Mouse (Mus musculus): Measurements from ENCODE around the gene Klf12. TPM values are rescaled to one million over a fixed set of nuclear protein-coding genes. Genes with fewer than 3 reads are reported as not detected.

The Klf12 gene
- total RNA-seq, 4 experiments from 2014 or later: 18.2 to 20.2 (median 18.5) TPM

DNA sequence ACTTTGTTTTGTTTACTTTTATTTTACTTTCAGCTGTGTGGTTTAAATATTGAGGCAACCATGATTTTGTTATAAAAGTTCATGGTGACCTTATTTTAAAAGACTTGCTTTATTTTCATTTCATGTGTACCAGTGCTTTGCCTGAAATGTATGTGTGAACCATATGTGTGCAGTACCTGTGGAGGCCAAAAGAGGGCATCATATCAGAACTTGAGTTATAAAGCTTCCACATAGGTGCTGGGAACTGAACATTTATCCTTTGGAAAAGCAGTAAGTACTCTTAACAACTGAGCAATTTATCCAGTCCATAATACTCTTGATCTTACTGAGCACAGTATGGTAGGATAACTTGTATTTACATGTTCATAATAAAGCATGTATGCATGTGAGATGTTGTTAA is 239.0 kb downstream of the Klf12 start:
- no peak for DNase-seq (ENCODE audit: low spot score)

DNA sequence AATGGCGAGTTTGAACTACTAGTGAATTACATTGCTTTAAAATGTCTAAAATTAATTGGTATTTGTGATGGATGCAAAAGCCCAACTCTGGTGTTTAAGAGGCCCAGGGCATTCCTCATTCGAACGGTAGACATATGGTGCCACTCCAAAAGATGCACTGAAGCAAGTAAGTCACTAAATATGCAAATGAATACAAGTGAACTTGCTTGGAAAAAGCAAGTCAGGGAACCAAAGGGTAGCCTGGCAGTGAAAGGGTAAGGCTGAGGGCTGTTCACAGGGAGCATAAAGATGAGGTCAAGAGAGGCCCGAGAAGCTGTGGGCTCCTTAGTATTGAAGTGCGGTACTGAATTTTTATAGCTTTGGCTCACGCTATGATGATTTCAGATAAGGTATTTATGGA is 242.7 kb downstream of the Klf12 start:
- DNase-seq (ENCODE audit: low spot score): no peak

GRCm38 (mm10) chr14:100026671-100027070 is 257.8 kb downstream of the Klf12 start:
- peak; percentile 31 for DNase-seq (ENCODE audit: low spot score)

- DNase-seq (ENCODE audit: low spot score): no peak
These were observed 267.3 kb downstream of the Klf12 start for GRCm38 (mm10) chr14:100017219-100017618.

DNA sequence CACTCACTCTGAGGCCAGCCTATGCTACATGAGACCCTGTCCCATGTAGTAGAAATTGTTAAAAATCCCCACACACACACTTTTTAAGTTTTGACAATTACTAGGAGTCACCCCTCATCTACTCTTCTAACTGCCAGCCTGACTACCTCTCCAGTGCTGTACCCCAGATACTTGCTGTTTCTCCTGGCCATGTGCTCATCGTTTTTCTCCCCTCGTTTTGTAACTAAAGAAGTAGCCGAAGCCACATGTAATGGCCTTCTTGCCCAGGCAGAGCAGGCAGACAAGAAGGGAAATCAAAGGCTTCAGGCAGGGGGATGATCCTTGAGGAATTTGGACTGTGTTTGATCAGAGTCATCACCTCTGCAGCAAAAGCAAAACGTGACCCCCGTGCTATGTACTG is 274.0 kb downstream of the Klf12 start:
- no peak for DNase-seq (ENCODE audit: low spot score)

GRCm38 (mm10) chr14:100009790-100010382 is 274.6 kb downstream of the Klf12 start:
- peak; percentile 57 for DNase-seq (ENCODE audit: low spot score)

DNA sequence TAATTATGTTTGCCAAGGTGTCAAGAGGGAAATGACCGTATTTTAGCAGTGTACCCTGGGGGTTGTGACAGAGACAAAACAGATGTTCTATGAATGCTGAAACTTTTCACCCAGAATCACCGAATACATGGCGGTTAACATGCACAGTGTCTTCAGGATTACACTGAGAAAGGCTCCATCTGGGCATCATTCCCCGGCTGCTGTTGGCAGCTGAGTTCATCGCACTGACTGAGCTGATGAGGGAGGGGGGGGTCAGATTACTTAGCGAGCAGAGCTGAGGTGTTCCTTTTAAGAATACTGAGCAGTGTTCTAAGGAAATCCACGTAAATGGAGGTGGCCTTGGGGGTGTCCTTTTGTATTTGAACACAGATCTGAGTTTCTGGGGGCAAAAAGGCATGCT is 301.0 kb downstream of the Klf12 start:
- peak; percentile 3 for DNase-seq (ENCODE audit: low spot score)

DNA sequence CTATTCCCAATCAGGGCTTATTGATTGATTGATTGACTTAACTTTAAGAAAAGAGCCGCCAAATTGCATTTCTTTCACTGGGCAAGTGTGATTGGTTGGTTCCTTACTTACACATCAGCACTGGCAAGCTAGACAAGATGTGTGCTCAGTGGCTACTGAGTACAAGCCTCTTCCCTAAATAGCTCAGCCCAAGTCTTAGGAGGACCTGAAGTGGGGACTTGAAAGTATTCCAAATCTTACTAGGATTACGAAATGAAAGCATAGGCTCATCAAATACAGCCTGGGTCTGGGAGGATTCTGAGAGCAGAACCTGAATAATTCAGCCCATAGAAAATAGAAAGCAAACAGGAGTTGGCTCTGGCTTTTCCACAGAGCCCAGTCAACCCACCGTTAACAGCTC is 303.3 kb downstream of the Klf12 start:
- DNase-seq (ENCODE audit: low spot score): no peak

DNA sequence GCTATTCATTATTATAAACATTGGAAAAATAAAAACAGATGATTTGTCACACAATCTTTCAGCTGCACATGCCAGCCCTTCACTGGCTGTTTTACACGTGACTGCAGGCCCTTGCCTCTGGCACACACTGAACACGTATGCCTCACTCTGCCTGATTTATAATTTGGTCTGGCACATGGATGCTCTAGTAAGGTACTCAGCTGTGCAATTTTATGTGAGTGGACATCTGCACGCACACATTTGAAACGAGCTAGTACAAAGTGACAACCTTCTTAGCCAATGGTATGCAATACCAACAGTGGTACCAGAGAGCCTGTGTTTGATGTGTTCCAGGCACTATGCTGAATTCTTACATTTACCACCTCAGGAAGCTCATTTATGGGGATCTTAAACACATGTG is 316.6 kb downstream of the Klf12 start:
- no peak for DNase-seq (ENCODE audit: low spot score)

GRCm38 (mm10) chr14:99960500-99961229 is 323.8 kb downstream of the Klf12 start:
- no peak for DNase-seq (ENCODE audit: low spot score)

- no peak for DNase-seq (ENCODE audit: low spot score)
These were observed 329.3 kb downstream of the Klf12 start for GRCm38 (mm10) chr14:99955133-99955532.

- no peak for DNase-seq (ENCODE audit: low spot score)
These were observed 340.0 kb downstream of the Klf12 start for GRCm38 (mm10) chr14:99944221-99945108.

- peak; percentile 18 for DNase-seq (ENCODE audit: low spot score)
These were observed 341.3 kb downstream of the Klf12 start for GRCm38 (mm10) chr14:99943156-99943555.

- no peak for DNase-seq (ENCODE audit: low spot score)
These were observed 351.0 kb downstream of the Klf12 start for GRCm38 (mm10) chr14:99933456-99933855.

DNA sequence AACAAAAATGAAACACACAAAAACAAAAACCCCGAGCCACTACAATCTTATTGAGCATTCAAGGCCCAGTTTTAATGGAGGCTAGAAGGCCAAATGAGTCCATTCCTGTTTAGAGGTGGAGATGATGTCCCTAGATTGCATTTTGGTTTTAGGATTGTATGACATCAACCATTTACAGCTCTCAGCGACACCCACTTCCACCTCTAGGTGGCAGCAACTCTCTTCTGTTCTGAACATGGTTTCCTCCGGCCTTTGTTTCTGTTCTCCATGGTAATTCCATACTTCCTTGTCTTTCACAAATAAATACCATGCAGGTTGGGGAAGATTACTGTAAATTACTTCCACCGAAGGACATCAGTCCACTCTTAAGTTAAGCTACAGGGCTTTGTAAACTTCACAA is 352.6 kb downstream of the Klf12 start:
- DNase-seq (ENCODE audit: low spot score): peak; percentile 57

DNA sequence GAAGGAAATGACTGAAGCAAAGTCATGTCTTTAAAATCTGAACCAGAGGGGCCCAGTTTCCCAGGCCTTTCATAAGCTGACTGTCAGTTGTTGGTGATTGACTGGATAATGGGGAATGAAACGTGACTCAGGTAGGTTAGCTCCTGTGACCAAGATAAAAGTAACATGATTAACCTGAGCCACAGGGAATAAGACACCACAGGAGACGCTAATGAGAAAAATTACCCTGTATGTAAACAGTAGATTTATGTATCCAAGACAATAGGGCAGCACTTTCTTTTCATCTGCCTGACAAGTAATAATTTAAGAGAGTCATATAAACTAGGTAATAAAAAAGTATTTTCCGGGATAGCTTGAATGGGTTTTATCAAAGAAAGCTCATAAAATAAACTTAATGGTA is 372.6 kb downstream of the Klf12 start:
- no peak for DNase-seq (ENCODE audit: low spot score)

DNA sequence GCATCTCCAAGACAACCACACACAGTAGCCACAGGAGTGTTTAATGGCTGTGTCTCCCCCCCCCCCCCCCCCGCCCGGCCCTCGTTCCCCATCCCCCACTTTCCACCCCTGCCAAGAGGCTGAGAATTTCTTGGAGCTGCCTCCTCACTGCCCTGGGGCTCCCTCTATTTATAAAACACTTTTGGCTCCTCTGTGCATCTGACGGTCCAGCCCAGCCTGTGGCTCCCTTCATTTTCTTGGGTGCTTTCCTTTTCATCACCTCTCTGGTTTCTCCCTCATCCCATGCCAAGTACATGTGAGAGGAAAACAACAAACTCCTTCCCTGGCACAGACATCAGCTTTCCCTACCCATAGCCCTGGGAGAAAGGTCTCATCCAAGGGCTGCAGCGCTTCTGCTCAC is 373.6 kb downstream of the Klf12 start:
- DNase-seq (ENCODE audit: low spot score): peak; percentile 12

DNA sequence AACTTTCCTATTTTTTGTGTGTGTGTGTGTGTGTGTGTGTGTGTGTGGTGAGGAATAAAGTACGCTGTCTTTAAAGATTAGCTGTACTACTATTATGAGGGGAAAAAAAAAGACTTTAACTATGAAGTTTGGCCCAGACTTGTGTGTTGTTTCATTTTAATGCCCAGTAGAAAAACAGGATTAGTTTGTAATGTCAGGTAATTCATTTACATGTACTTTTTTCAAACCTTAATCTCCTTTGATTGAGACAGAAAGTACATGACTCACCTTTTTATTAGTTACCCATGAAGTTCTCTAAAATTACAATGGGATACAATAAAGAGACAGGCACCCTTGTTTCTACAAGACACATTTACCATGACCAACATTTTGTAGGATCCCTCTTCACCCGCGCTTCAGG is 383.6 kb downstream of the Klf12 start:
- no peak for DNase-seq (ENCODE audit: low spot score)

GRCm38 (mm10) chr14:99898861-99899260 is 385.6 kb downstream of the Klf12 start:
- peak; percentile 7 for DNase-seq (ENCODE audit: low spot score)

GRCm38 (mm10) chr14:99894708-99895383 is 389.6 kb downstream of the Klf12 start:
- DNase-seq (ENCODE audit: low spot score): peak; percentile 40

DNA sequence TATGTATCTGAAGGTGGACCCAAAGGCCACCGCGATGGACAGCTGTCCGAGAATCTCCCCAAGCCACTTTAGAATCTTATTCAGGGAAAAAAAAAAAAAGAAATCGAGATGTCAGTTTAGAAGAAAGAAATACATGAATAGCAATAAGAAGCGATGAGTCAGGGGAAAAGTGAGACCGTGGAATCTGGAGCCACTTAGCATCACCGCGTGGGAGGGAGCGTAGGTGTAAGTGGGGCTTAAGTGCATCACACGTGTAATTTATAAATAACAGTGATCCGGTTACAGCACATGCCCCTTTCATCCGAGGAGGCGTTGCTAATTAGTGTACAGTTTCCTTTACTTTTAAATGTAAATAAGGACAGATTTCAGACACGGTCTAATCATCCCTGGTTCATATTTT is 390.4 kb downstream of the Klf12 start:
- no peak for DNase-seq (ENCODE audit: low spot score)

DNA sequence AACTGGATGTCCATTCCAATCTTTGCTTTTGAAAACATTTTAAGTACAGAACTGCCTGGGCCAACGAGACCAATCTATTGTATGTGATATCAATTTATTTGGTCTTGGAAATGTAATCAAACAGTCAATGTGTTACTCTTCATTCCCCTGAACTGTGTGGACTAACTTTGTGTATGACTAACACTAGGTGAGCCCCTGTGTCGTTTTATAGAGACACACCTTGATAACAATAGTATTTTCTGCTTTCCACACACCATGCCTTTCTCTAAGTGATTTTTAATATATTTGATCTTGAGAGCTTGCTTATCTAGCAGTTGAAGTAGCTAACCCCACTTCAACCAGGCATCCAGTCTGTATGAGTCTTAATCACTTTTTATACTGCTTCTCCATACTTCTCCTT is 398.0 kb downstream of the Klf12 start:
- DNase-seq (ENCODE audit: low spot score): no peak

Measured in heart, adult 8-10 months (tissue).